Mouse (Mus musculus) testis, adult 2 months (tissue): ENCODE data around the gene Gm7173. TPM values are rescaled to one million over a fixed set of nuclear protein-coding genes. Genes with fewer than 3 reads are reported as not detected.

Experiments used
- H3K27ac ChIP-seq: fragments of 200-500 bp; 2 replicates; pipeline ENCODE4 v1.5.1; 2012; ENCODE audit warnings: low read depth, low read length; ENCODE audit not compliant: control insufficient read depth, insufficient read depth
- H3K27me3 ChIP-seq: fragments of 200-500 bp; 2 replicates; pipeline ENCODE4 v1.6.1; 2012; ENCODE audit warnings: mild to moderate bottlenecking, low read length, moderate library complexity; ENCODE audit not compliant: control insufficient read depth, insufficient read depth
- H3K36me3 ChIP-seq: fragments of 200-500 bp; 2 replicates; pipeline ENCODE4 v1.6.1; 2012; ENCODE audit warnings: mild to moderate bottlenecking, low read length; ENCODE audit not compliant: control insufficient read depth, insufficient read depth
- H3K4me1 ChIP-seq: fragments of 200-500 bp; 2 replicates; pipeline ENCODE4 v1.6.1; 2012; ENCODE audit warnings: low read length; ENCODE audit not compliant: control insufficient read depth, insufficient read depth
- H3K4me3 ChIP-seq: fragments of 200-500 bp; 2 replicates; pipeline ENCODE4 v1.5.1; 2012; ENCODE audit warnings: low read depth, mild to moderate bottlenecking, low read length, moderate library complexity, mixed read lengths; ENCODE audit not compliant: control insufficient read depth
- CTCF ChIP-seq: fragments of 200-500 bp; IDR thresholded peaks from 2 replicates; pipeline ENCODE4 v1.5.1; 2012; ENCODE audit warnings: low read depth, mild to moderate bottlenecking, inconsistent platforms, low read length, moderate library complexity; ENCODE audit not compliant: control insufficient read depth, insufficient read depth, insufficient replicate concordance
- POLR2A ChIP-seq: fragments of 200-500 bp; IDR thresholded peaks from 2 replicates; pipeline ENCODE4 v1.6.1; 2012; ENCODE audit warnings: low read depth, mild to moderate bottlenecking, inconsistent platforms, low read length, moderate library complexity; ENCODE audit not compliant: control insufficient read depth
- polyA plus RNA-seq: library from polyadenylated mRNA; depleted of rRNA; stranded (reverse); fragments of >200 nt; gene quantifications from 2 replicates; pipeline ENCODE4 v1.2.3, GENCODE M21; 2012; rRNA removed

Gm7173 gene
- polyA plus RNA-seq = 0.88 and 1.1 TPM in 2 replicates

DNA sequence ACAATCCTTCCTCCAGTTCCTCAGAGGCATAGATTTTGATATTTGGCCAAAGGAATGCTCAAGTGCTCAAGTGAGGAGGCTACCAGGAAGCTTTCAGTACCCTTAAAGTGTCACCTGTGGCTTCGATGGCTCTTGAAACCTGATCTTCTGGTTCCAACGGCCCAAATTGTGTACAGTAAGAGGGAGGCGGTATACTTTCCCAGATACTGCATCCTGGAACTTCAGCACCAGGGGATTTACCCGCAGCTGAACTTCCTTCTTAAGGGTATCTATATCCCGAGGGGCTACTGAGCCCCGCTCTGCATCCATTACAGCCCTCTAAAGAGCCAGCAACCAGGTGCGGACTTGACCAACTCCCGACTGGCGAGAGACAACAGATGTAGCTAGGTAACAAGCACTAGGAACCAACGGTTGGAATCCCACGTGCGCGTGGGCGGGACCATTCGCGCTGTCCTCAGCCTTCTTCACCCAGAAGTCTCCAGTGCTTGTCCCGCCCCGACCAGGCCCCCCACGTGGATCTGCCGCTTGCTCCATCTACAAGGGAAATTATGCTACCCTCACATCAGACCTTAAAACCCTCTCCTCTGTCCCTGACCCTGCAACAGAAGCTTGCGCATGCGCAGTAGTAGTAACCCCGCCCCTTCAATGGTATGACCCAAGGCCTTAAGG lies at the start of gene Gm7173:
TSS of gene Gm7173 (minus strand) at position 309 of the 669 bp plus-strand sequence.
- H3K4me3 ChIP-seq = peak within 1 kb of the TSS; percentile 83
- TF ChIP-seq CTCF = no peak
- peak; percentile 77 for TF ChIP-seq POLR2A
- no peaks in the 10 kb centered on the region for H3K27me3 ChIP-seq
- H3K36me3 ChIP-seq = no peaks in the 10 kb centered on the region
- peak within 1 kb of the TSS; percentile 95 for H3K27ac ChIP-seq
- H3K4me1 ChIP-seq = no peaks in the 10 kb centered on the region

DNA sequence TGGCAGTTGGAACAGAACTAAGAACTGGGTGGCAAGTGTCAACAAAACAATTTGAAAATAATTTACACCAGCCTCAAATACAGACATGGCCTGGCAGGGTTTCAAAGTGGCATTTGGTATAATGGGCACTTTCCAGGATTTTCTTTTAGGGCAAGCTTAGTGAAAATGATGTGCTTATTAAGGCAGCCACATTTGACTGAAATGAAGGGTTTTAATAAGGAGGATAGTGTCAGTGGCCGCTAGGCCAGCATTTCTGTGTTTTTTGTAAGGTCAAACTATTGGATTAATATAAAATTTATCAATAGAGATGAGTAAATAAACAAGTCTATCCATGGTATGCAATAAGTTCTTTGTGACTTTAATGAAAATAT lies 546 bp upstream of the Gm7173 start:
- peak overlapping the region; percentile 78 for H3K4me3 ChIP-seq
- TF ChIP-seq CTCF (no peak), POLR2A (no peak)

DNA sequence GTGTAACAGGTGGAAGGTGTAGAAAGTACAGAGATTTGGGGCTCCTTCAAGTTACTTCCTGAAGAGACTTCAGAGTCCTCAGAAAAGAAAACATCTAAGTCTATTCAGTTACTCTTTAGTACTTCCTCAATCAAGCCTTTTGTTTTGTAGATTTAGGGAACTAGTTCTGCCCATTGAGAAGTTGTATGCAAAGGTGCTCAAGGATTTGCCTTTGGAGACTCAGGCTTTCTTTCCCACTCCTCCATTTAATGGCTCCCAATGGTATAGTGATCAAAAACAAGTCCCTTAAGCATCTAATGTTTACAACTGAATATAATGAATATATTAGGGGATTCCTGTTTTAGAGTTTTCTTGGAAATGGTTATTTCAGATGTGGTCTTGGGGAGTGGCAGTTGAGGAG lies 200.3 kb downstream of the Gm7173 start:
- H3K27me3 ChIP-seq = no peaks in the 10 kb centered on the region
- no peaks in the 10 kb centered on the region for H3K4me1 ChIP-seq
- TF ChIP-seq CTCF = no peak
- no peak for TF ChIP-seq POLR2A
- H3K4me3 ChIP-seq = no peak overlapping the region
- H3K36me3 ChIP-seq = no peaks in the 10 kb centered on the region
- H3K27ac ChIP-seq = no peak overlapping the region

More for the DNA sequence above, 546 bp upstream of the Gm7173 start:
- Histone ChIP-seq H3K36me3 (no peaks in the 10 kb centered on the region), H3K4me1 (no peaks in the 10 kb centered on the region), H3K27me3 (no peaks in the 10 kb centered on the region), H3K27ac (peak overlapping the region; percentile 95)

Other genes with a start within 250 kb of the Gm7173 start
- gene Mageb16, start 154.2 kb upstream of the Gm7173 start, polyA plus RNA-seq = 4.9 and 8.1 TPM in 2 replicates